Mouse (Mus musculus) heart, adult 2 months (tissue): ENCODE measurements around the gene Sp1.

Experiments used
- CTCF ChIP-seq: fragments of 200-600 bp; IDR thresholded peaks from 2 replicates; pipeline ENCODE4 v1.8.1; 2022; ENCODE audit warnings: antibody characterized with exemption, mild to moderate bottlenecking, moderate library complexity
- POLR2A ChIP-seq: fragments of 200-500 bp; IDR thresholded peaks from 2 replicates; pipeline ENCODE4 v1.6.1; 2011; ENCODE audit warnings: mild to moderate bottlenecking, low read depth, low read length, control low read depth; ENCODE audit not compliant: insufficient read depth

GRCm38 (mm10) chr15:102473246-102473645, 67.3 kb downstream of the Sp1 start:
- no peak for TF ChIP-seq POLR2A
- TF ChIP-seq CTCF, result no peak
